Mouse (Mus musculus): Measurements from ENCODE around the gene Rpl13a. TPM values are rescaled to one million over a fixed set of nuclear protein-coding genes. Genes with fewer than 3 reads are reported as not detected.

The Rpl13a gene
- polyA plus RNA-seq, 1 experiment, result 2,550 TPM

GRCm38 (mm10) chr7:45144368-45145174 is 16.0 kb upstream of the Rpl13a start:
- TF ChIP-seq POLR2A (IDR thresholded peaks at IDR 0.05; ENCODE audit: borderline replicate concordance, extremely low read depth, insufficient read depth, insufficient read length, poor library complexity, severe bottlenecking), result no peak
- no peak for TF ChIP-seq CTCF (IDR thresholded peaks at IDR 0.05; ENCODE audit: borderline replicate concordance, extremely low read depth, insufficient read depth, insufficient read length)
- DNase-seq (ENCODE audit: low read depth), result no peak

GRCm38 (mm10) chr7:45141914-45142313 is 13.4 kb upstream of the Rpl13a start:
- no peak for TF ChIP-seq POLR2A (IDR thresholded peaks at IDR 0.05; ENCODE audit: borderline replicate concordance, extremely low read depth, insufficient read depth, insufficient read length, poor library complexity, severe bottlenecking)
- no peak for TF ChIP-seq CTCF (IDR thresholded peaks at IDR 0.05; ENCODE audit: borderline replicate concordance, extremely low read depth, insufficient read depth, insufficient read length)

GRCm38 (mm10) chr7:45141319-45141718 is 12.8 kb upstream of the Rpl13a start:
- TF ChIP-seq POLR2A (IDR thresholded peaks at IDR 0.05; ENCODE audit: borderline replicate concordance, extremely low read depth, insufficient read depth, insufficient read length, poor library complexity, severe bottlenecking) (no peak), CTCF (IDR thresholded peaks at IDR 0.05; ENCODE audit: borderline replicate concordance, extremely low read depth, insufficient read depth, insufficient read length) (no peak)
- DNase-seq (ENCODE audit: low read depth), result no peak

More at GRCm38 (mm10) chr7:45141914-45142313, 13.4 kb upstream of the Rpl13a start:
- no peak for DNase-seq (ENCODE audit: low read depth)

GRCm38 (mm10) chr7:45139904-45140723 is 11.6 kb upstream of the Rpl13a start:
- TF ChIP-seq POLR2A (IDR thresholded peaks at IDR 0.05; ENCODE audit: borderline replicate concordance, extremely low read depth, insufficient read depth, insufficient read length, poor library complexity, severe bottlenecking), result no peak
- no peak for TF ChIP-seq CTCF (IDR thresholded peaks at IDR 0.05; ENCODE audit: borderline replicate concordance, extremely low read depth, insufficient read depth, insufficient read length)
- DNase-seq (ENCODE audit: low read depth), result peak; percentile 60

- no peak for DNase-seq (ENCODE audit: low read depth)
- TF ChIP-seq POLR2A (IDR thresholded peaks at IDR 0.05; ENCODE audit: borderline replicate concordance, extremely low read depth, insufficient read depth, insufficient read length, poor library complexity, severe bottlenecking), result no peak
- TF ChIP-seq CTCF (IDR thresholded peaks at IDR 0.05; ENCODE audit: borderline replicate concordance, extremely low read depth, insufficient read depth, insufficient read length), result no peak
These were observed 9.8 kb upstream of the Rpl13a start for GRCm38 (mm10) chr7:45138403-45138802.

GRCm38 (mm10) chr7:45137171-45138006 is 8.8 kb upstream of the Rpl13a start:
- DNase-seq (ENCODE audit: low read depth), result no peak

GRCm38 (mm10) chr7:45135993-45136567 is 7.5 kb upstream of the Rpl13a start, which contains the start of the genes Gm45713 and Flt3l:
Gene Gm45713, minus strand, starts transcription at chr7:45136231.
Gene Flt3l, minus strand, starts transcription at chr7:45136432.
- TF ChIP-seq CTCF (IDR thresholded peaks at IDR 0.05; ENCODE audit: borderline replicate concordance, extremely low read depth, insufficient read depth, insufficient read length) (peak; percentile 97), POLR2A (IDR thresholded peaks at IDR 0.05; ENCODE audit: borderline replicate concordance, extremely low read depth, insufficient read depth, insufficient read length, poor library complexity, severe bottlenecking) (no peak)
- peak; percentile 85 for DNase-seq (ENCODE audit: low read depth)

More at GRCm38 (mm10) chr7:45137171-45138006, 8.8 kb upstream of the Rpl13a start:
- TF ChIP-seq CTCF (IDR thresholded peaks at IDR 0.05; ENCODE audit: borderline replicate concordance, extremely low read depth, insufficient read depth, insufficient read length) (no peak), POLR2A (IDR thresholded peaks at IDR 0.05; ENCODE audit: borderline replicate concordance, extremely low read depth, insufficient read depth, insufficient read length, poor library complexity, severe bottlenecking) (no peak)

- no peak for DNase-seq (ENCODE audit: low read depth)
- no peak for TF ChIP-seq CTCF (IDR thresholded peaks at IDR 0.05; ENCODE audit: borderline replicate concordance, extremely low read depth, insufficient read depth, insufficient read length)
These were observed 6.8 kb upstream of the Rpl13a start for GRCm38 (mm10) chr7:45135370-45135769.

GRCm38 (mm10) chr7:45134544-45135026 is 6.0 kb upstream of the Rpl13a start:
- DNase-seq (ENCODE audit: low read depth), result no peak
- TF ChIP-seq POLR2A (IDR thresholded peaks at IDR 0.05; ENCODE audit: borderline replicate concordance, extremely low read depth, insufficient read depth, insufficient read length, poor library complexity, severe bottlenecking) (no peak), CTCF (IDR thresholded peaks at IDR 0.05; ENCODE audit: borderline replicate concordance, extremely low read depth, insufficient read depth, insufficient read length) (no peak)

GRCm38 (mm10) chr7:45133446-45134159 is 5.0 kb upstream of the Rpl13a start:
- DNase-seq (ENCODE audit: low read depth), result no peak
- TF ChIP-seq CTCF (IDR thresholded peaks at IDR 0.05; ENCODE audit: borderline replicate concordance, extremely low read depth, insufficient read depth, insufficient read length) (no peak), POLR2A (IDR thresholded peaks at IDR 0.05; ENCODE audit: borderline replicate concordance, extremely low read depth, insufficient read depth, insufficient read length, poor library complexity, severe bottlenecking) (no peak)
